Mouse (Mus musculus) ES-Bruce4 (cell line): Measurements from ENCODE around the gene Smpdl3b.

ENCODE experiments used
- CTCF ChIP-seq: IDR thresholded peaks from one replicate; pipeline ENCODE4 v1.8.1; 2011; ENCODE audit warnings: low read depth, low read length
- EP300 ChIP-seq: IDR thresholded peaks from 2 replicates; pipeline ENCODE4 v1.6.1; 2011; ENCODE audit warnings: low read depth, low read length; ENCODE audit not compliant: insufficient read depth
- POLR2A ChIP-seq: IDR thresholded peaks from one replicate; pipeline ENCODE4 v1.8.1; 2011; ENCODE audit warnings: low read length; ENCODE audit not compliant: insufficient read depth

- TF ChIP-seq CTCF, result no peak
- no peak for TF ChIP-seq POLR2A
- TF ChIP-seq EP300, result no peak
Observed at GRCm38 (mm10) chr4:132780288-132780687, 23.2 kb upstream of the Smpdl3b start.
